Mouse (Mus musculus): Measurements from ENCODE around the gene Taf1d.
"Not testable (repeated sequence)": the region's sequence is repeated elsewhere in the genome, so short reads cannot be mapped to it uniquely, and the experiment has no call there.

The Taf1d gene

DNA sequence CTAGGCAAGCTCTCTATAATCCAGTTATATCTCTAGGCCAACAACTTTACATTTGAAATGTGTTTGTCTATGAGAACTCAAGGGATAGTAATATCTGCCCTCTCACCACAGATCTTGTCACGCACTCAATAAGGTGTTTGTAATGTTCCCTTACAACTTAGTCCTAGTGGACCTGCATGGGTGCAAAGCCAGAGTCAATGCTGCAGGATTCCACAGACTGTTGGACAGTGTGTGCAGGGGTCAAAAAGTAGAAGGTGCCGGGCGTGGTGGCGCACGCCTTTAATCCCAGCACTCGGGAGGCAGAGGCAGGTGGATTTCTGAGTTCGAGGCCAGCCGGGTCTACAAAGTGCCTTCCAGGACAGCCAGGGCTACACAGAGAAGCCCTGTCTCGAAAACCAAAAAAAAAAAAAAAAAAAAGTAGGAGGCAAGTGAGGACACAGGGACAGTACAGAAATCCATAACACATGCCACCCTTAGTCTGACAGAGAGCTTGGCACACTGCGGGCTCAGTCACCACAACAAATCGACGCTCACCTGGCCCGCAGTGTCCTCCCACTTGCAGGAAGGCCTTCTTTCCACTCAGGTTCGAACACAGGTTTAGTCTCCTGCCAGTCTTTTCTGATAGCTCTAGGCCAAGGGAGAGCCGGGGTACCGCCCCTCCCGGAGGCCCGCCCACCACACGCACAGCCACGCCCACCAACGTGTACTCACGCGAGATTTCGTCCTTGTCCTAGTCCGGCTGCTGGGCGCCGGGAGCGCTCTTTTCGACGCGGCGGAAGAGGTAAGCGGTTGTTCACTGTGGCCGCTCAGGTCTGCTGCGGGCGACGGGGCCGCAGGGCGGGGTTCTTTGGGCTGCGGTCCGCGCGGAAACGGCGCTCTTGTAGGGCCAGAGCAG lies at the start of gene Taf1d:
TSS of gene Taf1d (plus strand) at position 712 of the 895 bp plus-strand sequence.
- peak; percentile 97 to 100 for DNase-seq

DNA sequence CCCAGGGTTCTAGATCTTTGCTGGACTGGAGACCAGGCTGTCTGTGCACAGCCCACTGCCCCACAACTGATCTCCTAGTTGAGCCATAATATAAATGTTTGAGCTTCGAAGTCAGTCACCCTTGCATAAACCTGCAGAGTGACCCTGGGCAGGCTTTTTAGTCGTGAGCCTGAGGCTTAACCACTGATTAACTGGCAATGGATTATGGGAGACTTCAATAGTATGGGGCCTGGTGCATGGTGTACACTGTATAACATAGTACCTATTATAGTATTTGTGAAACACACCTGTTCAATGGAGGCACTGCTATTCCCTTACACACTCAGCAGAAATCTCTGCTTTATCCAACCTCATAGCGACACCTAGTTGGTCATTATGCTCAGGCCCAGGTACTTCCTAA lies 49.8 kb upstream of the Taf1d start:
- DNase-seq: no peak

DNA sequence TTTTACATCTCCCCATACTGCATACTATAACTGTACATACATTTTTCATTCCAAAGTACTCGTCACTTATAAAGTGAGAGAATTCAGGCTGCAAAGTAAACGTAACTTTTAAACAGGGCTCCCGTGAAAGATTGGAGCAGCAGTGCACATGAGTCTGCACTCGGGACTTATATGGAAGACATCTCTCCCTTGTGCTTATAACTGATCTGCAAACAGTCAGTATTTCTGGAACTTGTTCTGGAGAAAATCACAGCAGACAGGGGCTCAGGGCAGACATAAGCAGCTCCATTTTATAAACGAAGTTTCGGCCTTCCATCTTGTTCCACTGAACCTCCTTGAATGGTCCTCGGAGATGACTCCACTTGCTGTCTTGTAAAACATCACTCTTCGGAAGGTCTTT lies 44.0 kb upstream of the Taf1d start:
- no peak for DNase-seq

- DNase-seq: no peak
Measured at GRCm38 (mm10) chr9:15263487-15263886, 42.5 kb upstream of the Taf1d start.

DNA sequence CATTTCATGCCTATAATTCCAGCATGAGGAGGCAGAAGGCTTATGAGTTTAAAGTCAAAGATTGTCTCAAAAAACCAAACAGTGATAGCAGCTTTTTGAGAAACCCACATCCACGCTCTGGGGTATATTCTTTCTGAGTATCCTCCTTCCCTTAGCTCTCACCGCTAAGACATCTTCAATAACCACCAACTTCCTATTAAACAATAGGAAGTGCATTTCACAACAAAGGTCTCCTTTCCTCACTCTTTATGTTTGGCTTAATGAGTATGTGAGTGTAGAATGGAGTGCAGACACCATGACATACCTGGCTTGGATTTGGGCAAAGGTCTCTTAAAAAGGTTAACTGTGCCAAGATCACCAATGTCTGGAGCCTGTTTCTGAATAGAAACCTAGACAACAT lies 32.0 kb upstream of the Taf1d start:
- DNase-seq: no peak

GRCm38 (mm10) chr9:15276855-15277254 lies 29.2 kb upstream of the Taf1d start:
- DNase-seq: no peak

DNA sequence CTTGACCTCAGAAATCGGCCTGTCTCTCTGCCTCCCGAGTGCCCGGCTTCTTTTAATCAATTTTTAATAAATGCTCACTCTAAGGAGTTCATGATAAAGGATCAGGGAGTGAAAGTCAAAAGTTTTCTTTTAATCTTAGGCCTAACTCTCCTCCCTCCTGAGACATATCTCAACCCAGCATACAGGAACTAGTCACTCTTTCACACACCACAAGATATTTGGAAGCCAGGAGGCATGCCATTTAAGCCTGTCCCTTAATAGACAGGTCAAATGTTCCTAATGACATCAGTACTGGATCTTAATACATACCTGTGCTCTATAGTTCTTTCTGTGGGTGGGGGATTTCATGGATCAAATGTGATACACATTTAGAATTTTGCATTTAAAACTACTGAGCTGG lies 27.7 kb upstream of the Taf1d start:
- no peak for DNase-seq

DNA sequence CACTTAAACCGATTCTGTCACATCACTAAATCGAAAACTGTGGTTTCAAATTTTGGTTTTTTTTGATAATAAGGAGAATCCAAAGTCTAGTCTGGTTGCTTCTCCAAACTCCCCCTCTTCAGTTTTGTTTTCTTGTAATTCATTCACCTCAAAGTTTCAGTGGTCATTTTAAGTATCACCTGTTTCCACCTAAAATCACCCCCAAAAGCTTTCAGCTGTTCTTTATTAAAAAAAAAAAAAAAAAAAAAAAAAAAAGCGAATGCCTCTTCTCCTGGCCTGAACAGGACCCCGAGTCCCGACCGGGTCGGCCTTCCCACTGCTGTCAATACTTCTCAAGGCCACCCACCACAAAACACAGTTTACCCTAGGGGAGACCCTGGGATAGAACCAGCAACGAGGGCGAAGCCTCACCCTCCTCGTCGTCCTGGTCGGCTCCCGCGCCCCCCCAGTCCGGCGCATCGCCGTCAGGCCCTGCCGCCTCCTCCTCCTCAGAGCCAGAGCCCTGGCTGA lies 26.8 kb upstream of the Taf1d start:
- no peak for DNase-seq

DNA sequence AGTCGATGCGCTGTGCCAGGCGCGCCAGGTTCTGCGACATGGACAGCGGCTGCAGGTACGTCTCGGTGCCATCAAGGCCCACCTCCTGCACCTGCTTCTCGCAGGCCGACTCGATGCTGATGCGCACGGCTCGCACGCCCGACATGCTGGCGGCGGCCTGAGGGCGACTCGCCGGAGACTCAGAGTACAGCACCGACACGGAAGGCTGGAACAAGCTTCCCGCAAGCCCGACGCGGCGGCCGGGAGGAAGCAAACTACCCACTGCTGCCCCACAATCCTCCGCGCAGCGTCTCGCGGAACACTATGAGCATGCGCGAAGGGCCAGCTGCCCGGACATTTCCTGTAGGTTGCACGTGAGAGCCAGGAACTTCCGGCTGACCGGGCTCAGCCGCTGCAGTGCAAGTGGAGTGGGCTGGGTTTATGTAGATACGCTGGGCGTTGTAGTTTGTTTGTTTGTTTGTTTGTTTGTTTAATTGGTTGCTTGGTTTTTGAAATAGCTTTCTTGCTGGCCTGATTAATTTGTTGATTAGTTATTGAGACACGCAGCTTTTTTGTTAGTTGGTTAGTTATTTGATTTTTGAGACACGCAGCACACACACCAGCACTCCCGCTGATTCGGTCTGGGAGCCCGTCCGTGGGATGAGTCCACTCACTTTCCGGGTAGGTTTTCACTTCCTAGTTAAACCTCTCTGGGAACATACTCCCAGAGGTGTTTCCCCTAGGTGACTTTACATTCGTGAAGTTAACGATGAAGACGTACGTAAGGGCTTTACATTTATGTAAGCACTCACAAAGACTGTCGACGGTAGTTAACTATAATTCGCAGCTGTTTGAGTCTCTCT lies 26.1 kb upstream of the Taf1d start, which contains the start of gene Med17:
TSS of gene Med17 (minus strand) at position 283 of the 842 bp plus-strand sequence.
- DNase-seq: peak; percentile 90 to 91

GRCm38 (mm10) chr9:15280491-15280879 lies 25.5 kb upstream of the Taf1d start:
- DNase-seq: no peak

DNA sequence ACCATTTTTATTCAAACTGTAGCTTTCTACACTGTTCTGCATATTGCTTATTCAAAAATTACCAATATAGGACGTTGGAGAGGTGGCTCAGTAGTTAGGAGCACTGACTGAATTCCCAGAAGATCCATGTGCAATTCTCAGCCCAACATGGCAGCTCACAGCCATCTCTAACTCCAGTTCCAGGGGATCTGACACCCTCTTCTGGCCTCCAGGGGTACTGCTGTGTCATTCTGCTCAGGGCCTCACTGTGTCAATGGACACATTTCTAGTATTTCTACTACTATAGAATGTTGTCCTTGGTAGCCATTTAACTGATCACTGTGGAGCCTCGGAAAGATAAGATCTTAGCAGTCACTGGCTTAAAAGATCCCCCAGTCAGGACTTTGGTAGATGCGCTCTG lies 20.6 kb upstream of the Taf1d start:
- peak in 1 of 2 experiments; percentile 13 for DNase-seq

- no peak for DNase-seq
Measured at GRCm38 (mm10) chr9:15287846-15288245, 18.2 kb upstream of the Taf1d start.

GRCm38 (mm10) chr9:15288402-15288801 lies 17.6 kb upstream of the Taf1d start:
- DNase-seq: no peak

DNA sequence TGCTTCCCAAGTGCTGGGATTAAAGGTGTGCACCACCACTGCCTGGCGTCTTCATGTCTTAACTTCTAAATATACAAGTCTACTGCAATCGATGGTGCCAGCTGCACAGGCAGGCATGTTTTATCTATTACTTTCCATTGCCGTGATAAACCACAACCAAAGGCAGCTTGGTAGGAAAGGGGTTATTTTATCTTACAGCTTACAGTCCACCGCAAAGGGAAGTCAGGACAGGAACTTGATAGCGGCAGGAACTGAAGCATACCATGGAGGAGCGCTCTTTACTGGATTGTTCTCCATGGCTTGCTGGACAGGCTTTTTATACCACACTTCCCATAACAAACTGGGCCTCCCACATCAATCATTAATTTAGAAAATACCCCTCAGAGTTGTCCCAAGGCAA lies 16.8 kb upstream of the Taf1d start:
- DNase-seq: no peak

DNA sequence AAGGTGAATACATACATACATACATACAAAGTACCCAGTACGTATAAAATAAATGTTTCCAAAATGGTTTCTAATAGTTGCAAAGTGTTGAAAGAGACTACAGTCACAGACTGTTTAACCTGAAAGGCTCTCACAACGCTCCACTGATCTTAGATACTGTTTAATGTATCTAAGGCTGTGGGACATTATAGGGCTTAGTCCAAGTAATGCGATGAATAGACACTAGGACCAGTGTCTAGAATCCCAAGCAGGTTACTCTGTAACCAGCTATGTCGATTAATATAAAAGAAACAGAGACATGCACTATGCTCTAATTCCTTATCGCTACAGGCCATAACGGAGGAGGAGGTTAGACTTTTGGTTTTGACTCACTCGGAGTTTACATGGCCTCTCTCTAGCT lies 8.9 kb upstream of the Taf1d start:
- DNase-seq: no peak

DNA sequence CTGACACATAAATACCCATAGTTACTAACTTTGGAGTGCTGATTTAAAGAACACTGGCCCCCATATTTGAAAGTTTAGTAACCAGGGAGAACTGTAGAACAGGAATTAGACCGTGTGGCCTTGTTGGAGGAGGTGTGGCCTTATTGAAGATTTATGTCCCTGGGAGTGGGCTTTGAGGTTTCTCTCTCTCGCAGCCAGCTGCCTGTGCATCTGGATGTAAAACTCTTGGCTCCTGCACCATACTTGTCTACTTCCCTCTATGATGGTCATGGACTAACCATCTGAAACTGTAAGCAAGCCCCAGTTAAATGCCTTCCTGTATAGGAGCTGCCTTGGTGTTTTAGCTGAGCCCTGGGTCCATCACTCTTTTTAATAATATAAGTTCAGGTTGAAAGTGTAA lies 7.6 kb upstream of the Taf1d start:
- no peak for DNase-seq

- DNase-seq: no peak
Measured at GRCm38 (mm10) chr9:15300056-15300455, 6.0 kb upstream of the Taf1d start.

- no peak for DNase-seq
Measured at GRCm38 (mm10) chr9:15301399-15301798, 4.6 kb upstream of the Taf1d start.

- DNase-seq: not testable (repeated sequence)
Measured at GRCm38 (mm10) chr9:15302006-15302405, 4.0 kb upstream of the Taf1d start.

- no peak for DNase-seq
Measured at GRCm38 (mm10) chr9:15302881-15303280, 3.1 kb upstream of the Taf1d start.

DNA sequence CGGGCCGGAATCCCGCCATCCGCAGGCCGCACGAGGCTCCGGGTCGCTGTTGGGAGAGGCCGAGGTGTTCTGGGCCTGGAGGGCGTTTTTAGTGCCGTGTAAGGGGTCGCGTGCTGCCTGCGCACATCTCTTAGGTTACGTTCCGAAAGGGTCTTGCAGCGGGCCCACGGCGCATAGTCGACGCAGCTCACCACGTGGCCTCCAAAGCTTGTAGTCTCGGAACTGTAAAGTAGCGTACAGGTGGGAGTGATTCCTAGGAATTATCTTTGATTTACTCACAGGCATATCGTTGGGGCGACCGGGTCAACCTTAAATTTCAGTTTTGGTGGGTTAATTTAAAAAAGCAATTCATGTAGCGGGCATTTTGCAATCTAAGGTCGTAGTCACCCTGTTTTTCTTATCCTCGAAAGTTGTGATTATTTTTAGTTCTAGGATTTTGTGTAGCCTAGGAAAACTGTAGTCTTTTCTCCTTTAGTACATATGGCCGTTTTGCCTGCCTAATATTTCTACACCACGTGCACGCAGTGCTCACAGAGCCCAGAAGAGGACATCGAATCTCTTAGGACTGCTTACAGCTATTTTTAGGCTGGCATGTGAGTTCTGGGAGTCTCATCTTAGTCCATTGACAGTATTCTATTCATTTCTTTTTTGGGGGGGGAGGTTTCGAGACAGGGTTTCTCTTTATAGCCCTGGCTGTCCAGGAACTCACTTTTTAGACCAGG lies 545 bp downstream of the Taf1d start, which contains the start of gene 4931406C07Rik:
TSS of gene 4931406C07Rik (minus strand) at position 51 of the 722 bp plus-strand sequence.
- DNase-seq: no peak

DNA sequence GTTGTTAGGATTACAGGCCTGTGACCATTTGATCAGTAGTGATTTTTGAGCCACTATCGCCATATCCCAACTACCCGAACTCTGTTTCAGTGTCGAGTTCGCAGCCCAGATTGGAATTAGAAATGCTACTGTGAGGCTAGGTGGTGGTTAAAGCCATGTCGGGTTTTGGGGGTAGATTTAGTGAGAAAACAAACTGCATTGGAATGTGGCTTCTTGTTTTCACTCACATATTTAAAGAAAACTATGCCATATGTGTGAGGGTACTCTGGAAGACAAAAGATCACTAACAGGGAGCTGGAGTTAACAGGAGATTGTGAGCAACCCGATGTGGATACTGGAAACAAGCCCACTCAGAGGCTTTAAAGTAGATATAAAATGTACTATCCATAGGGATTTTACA lies 1.2 kb downstream of the Taf1d start:
- no peak for DNase-seq

GRCm38 (mm10) chr9:15308254-15308653 lies 2.2 kb downstream of the Taf1d start:
- no peak for DNase-seq

All from thymus, postnatal 36 days (tissue).